Mouse (Mus musculus) limb, embryonic 10.5 days (tissue): ENCODE results near the gene Rpl38. TPM values are rescaled to one million over a fixed set of nuclear protein-coding genes. Genes with fewer than 3 reads are reported as not detected.
A peak's percentile ranks its signal among the peaks of the same experiment; 100 is the strongest.

Source experiments
- DNase-seq: peaks from one replicate; pipeline ENCODE4 v3.0.0-alpha.2; 2017; ENCODE audit warnings: low spot score
- H3K27ac ChIP-seq: fragments of 300-500 bp; sonication (generic); 2 replicates; pipeline ENCODE4 v1.5.1; 2016; ENCODE audit warnings: mild to moderate bottlenecking
- H3K27me3 ChIP-seq: fragments of 300-500 bp; sonication (generic); 2 replicates; pipeline ENCODE4 v1.6.1; 2016; ENCODE audit warnings: low read depth, mild to moderate bottlenecking; ENCODE audit not compliant: poor library complexity, severe bottlenecking
- H3K36me3 ChIP-seq: fragments of 300-500 bp; sonication (generic); 2 replicates; pipeline ENCODE4 v1.6.1; 2016; ENCODE audit warnings: mild to moderate bottlenecking, moderate library complexity
- H3K4me1 ChIP-seq: fragments of 300-500 bp; sonication (generic); 2 replicates; pipeline ENCODE4 v1.6.1; 2016
- H3K4me3 ChIP-seq: fragments of 300-500 bp; sonication (generic); 2 replicates; pipeline ENCODE4 v1.5.1; 2016; ENCODE audit warnings: mild to moderate bottlenecking, moderate library complexity
- H3K9me3 ChIP-seq: fragments of 300-500 bp; sonication (generic); replicated peaks from 2 replicates; pipeline ENCODE4 v1.6.1; 2016; ENCODE audit warnings: mild to moderate bottlenecking
- WGBS: fragments of 180-500 bp; shearing (Covaris S2); methylation state at CpG from one replicate; pipeline ENCODE4 v1.1.7; 2016; 5-methylcytosine and 5-hydroxymethylcytosine counted together
- polyA plus RNA-seq: library from polyadenylated mRNA; unstranded; fragments of >200 nt; fragmentation: Nextera tagmentation; extraction: Ambion mirVana; gene quantifications from 2 replicates; pipeline ENCODE4 v1.2.1, GENCODE M21; 2016

Gene Rpl38
- polyA plus RNA-seq, 1 experiment from 2014 or later: 966 TPM

GRCm38 (mm10) chr11:114675341-114675825 lies 7.1 kb downstream of the Rpl38 start, which contains the start of gene Ttyh2:
Ttyh2 (plus strand) TSS chr11:114675431.
- Histone ChIP-seq H3K36me3 (peaks cover 42% of the 10 kb centered on the region), H3K9me3 (no peaks in the 10 kb centered on the region), H3K27me3 (peaks cover 13% of the 10 kb centered on the region), H3K4me1 (peaks cover 54% of the 10 kb centered on the region), H3K4me3 (peak within 1 kb of the TSS; percentile 70), H3K27ac (peak within 1 kb of the TSS; percentile 83)
- whole genome bisulfite sequencing: under 1% methylated on average over 40 of the region's 40 CpGs
- peak; percentile 90 for DNase-seq

GRCm38 (mm10) chr11:114675826-114676401 lies 7.6 kb downstream of the Rpl38 start:
- Histone ChIP-seq H3K27me3 (peaks cover 13% of the 10 kb centered on the region), H3K4me1 (peaks cover 54% of the 10 kb centered on the region), H3K36me3 (peaks cover 36% of the 10 kb centered on the region), H3K27ac (peak overlapping the region; percentile 83), H3K4me3 (peak overlapping the region; percentile 70), H3K9me3 (no peaks in the 10 kb centered on the region)
- 2% methylated on average over 27 of the region's 27 CpGs for WGBS
- DNase-seq: peak; percentile 64

GRCm38 (mm10) chr11:114676431-114676830 lies 8.1 kb downstream of the Rpl38 start:
- Histone ChIP-seq H3K9me3 (no peaks in the 10 kb centered on the region), H3K27me3 (peaks cover 13% of the 10 kb centered on the region), H3K27ac (peak overlapping the region; percentile 83), H3K4me1 (peaks cover 56% of the 10 kb centered on the region), H3K4me3 (peak overlapping the region; percentile 70), H3K36me3 (peaks cover 31% of the 10 kb centered on the region)
- 8% methylated on average over 14 of the region's 14 CpGs for WGBS
- no peak for DNase-seq

DNA sequence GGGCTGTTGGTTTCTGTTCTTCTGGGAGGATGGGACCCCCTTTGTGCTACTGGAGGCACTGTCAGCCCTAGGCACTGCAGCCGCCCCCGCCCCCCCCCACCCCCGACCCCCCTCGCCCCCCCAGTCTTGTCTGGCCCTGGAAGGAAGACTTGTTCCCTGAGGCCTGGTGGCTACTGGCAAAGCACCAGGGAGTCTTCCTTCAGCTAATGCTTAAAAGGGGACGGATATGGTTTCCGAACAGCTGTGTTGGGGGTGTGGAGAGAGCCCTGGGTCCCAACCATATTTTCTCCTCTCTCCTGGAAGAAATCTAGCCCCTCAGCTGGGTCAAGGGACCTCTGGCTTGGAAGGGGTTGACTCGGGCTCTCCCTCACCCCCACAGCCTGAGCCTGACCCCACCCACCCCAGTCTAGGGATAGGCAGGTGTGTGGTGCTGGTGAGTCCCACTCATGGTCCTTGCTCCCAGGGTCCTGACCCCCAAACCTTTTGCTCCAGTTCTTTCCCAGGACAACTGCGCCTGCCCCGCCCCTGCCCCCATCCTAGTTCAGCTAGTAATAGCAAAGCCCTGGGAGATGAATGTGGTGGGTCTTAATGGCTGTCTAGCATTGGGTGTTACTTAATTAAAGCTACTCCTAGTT lies 8.7 kb downstream of the Rpl38 start:
- Histone ChIP-seq H3K27me3 (peaks cover 13% of the 10 kb centered on the region), H3K4me3 (peak overlapping the region; percentile 70), H3K27ac (peak overlapping the region; percentile 83; the same call in 1 of the 2 replicates), H3K4me1 (peaks cover 56% of the 10 kb centered on the region), H3K36me3 (peaks cover 25% of the 10 kb centered on the region), H3K9me3 (no peaks in the 10 kb centered on the region)
- no peak for DNase-seq
- 46% methylated on average over 9 of the region's 9 CpGs for WGBS

GRCm38 (mm10) chr11:114679582-114679981 lies 11.3 kb downstream of the Rpl38 start:
- DNase-seq: no peak
- Histone ChIP-seq H3K4me1 (peaks cover 52% of the 10 kb centered on the region), H3K9me3 (no peaks in the 10 kb centered on the region), H3K27ac (no peak overlapping the region), H3K27me3 (peaks cover 13% of the 10 kb centered on the region), H3K4me3 (no peak overlapping the region), H3K36me3 (no peaks in the 10 kb centered on the region)
- 80% methylated on average over 8 of the region's 8 CpGs for WGBS

DNA sequence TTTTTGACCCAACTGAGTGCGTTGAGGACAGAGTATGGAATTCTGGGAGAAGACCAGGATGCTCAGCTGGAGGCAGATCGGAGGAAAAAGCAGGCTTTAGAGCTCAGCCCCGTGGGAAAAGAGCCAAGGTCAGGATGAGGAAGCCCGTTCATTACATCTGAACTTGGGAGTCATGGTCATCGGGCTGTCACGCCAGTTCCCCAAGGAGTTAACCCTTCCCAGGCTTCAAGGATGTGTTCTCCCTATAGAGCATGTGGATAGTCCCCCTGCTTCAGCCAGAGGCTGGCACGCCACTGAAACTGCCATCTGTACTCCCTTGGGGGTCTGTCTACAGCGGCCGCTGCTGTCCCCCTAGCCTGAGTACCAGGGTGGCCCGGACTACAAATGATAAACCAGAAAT lies 12.0 kb downstream of the Rpl38 start:
- WGBS: 79% methylated on average over 10 of the region's 10 CpGs
- Histone ChIP-seq H3K36me3 (no peaks in the 10 kb centered on the region), H3K27me3 (peaks cover 13% of the 10 kb centered on the region), H3K27ac (0 out of 2 replicates have a peak overlapping the region, but pooled peaks have one; percentile 50), H3K4me3 (no peak overlapping the region), H3K4me1 (peaks cover 54% of the 10 kb centered on the region), H3K9me3 (no peaks in the 10 kb centered on the region)
- no peak for DNase-seq

DNA sequence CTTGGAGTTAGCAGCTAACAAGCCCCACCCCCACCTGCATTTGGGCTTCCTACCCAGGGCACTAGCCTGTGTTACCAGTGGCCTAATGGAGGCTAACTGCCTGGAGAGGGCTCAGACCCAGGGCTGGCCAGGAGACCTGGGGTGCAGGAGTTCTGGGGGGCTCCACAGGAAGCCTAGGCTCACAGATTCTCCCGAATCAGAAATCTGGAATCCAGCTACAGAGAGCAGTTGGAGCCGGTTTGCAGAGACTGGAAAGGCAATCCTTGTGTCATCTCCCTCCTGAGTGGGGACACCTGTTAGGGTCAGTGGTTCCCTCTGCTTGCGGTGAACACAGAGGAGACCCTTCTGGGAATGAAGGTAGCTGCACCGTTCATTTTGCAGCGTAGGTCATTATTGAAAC lies 12.7 kb downstream of the Rpl38 start:
- no peak for DNase-seq
- peaks cover 12% of the 10 kb centered on the region for H3K27me3 ChIP-seq
- H3K4me3 ChIP-seq: no peak overlapping the region
- peak overlapping the region; percentile 50; the same call in 1 of the 2 replicates for H3K27ac ChIP-seq
- H3K36me3 ChIP-seq: no peaks in the 10 kb centered on the region
- H3K9me3 ChIP-seq: no peaks in the 10 kb centered on the region
- 68% methylated on average over 5 of the region's 5 CpGs for WGBS
- peaks cover 53% of the 10 kb centered on the region for H3K4me1 ChIP-seq

DNA sequence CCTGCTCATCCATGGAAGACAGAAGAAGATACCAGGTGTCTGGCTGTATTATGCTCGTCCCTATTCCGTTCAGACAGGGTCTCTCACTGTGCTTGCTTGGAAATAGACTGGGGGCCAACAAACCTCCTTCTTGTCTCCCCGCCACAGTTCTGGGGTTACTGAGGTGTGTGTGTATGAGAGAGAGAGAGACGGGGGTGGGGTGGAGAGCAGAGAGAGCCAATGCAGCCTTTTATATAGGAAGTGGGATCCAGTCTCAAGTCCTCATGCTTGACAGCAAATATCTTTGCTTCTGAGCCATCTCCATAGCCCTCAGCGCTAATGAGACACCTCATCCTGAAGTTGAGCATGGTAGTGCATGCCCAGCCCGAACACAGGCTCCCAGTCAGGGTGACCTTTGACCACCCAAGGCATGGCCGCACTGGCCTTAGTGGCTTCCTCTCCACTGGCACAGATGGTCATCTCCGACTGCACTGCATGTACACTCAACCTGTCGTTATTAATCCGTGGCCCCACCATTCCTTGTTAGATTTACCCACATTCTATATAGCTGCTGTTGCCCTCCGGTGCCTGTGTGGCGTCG lies 14.1 kb downstream of the Rpl38 start:
- 94% methylated on average over 13 of the region's 13 CpGs for WGBS
- peaks cover 40% of the 10 kb centered on the region for H3K4me1 ChIP-seq
- peak overlapping the region; percentile 28; the same call in 1 of the 2 replicates for H3K27ac ChIP-seq
- H3K27me3 ChIP-seq: no peaks in the 10 kb centered on the region
- H3K9me3 ChIP-seq: no peaks in the 10 kb centered on the region
- DNase-seq: no peak
- no peak overlapping the region for H3K4me3 ChIP-seq
- H3K36me3 ChIP-seq: no peaks in the 10 kb centered on the region

DNA sequence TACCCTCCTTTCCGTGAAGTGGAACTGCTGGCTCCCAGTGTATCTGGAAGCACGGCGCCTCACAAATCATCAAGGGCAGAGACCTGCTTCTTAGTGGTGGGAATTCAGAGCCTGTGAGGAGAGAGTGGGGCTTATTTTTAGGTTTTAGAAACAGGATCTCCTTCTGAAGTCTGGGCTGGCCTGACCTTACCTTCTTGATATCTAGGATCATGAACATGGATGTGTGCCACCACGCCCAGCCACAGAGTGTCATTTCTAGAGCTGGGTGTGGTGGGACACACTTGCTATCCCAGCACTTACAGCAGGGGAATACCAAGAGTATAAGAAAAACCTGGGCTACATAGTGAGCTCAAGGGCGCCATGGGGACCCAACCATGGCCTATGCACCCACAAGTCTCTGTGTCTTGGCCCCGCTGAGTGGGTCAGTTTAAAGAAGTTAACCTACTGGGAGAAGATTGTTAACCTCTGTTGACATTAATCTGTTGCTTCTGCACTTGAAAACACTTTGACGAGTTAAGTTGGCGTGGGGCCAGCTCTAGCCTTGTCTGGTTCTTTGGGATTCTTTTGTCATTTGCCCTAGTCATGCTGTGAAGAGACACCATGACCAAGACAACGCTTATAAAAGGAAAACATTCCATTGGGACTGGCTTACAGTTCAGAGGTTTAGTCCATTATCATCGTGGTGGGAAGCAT lies 14.9 kb downstream of the Rpl38 start:
- Histone ChIP-seq H3K4me1 (peaks cover 44% of the 10 kb centered on the region), H3K4me3 (no peak overlapping the region), H3K27me3 (no peaks in the 10 kb centered on the region), H3K27ac (no peak overlapping the region), H3K36me3 (no peaks in the 10 kb centered on the region), H3K9me3 (no peaks in the 10 kb centered on the region)
- 91% methylated on average over 10 of the region's 10 CpGs for WGBS
- DNase-seq: no peak

GRCm38 (mm10) chr11:114683722-114684621 lies 15.6 kb downstream of the Rpl38 start:
- H3K4me1 ChIP-seq: peaks cover 44% of the 10 kb centered on the region
- WGBS: 68% methylated on average over 20 of the region's 20 CpGs
- H3K27me3 ChIP-seq: no peaks in the 10 kb centered on the region
- H3K36me3 ChIP-seq: no peaks in the 10 kb centered on the region
- DNase-seq: no peak
- H3K4me3 ChIP-seq: no peak overlapping the region; the same call in 1 of the 2 replicates
- no peaks in the 10 kb centered on the region for H3K9me3 ChIP-seq
- H3K27ac ChIP-seq: peak overlapping the region; percentile 66

DNA sequence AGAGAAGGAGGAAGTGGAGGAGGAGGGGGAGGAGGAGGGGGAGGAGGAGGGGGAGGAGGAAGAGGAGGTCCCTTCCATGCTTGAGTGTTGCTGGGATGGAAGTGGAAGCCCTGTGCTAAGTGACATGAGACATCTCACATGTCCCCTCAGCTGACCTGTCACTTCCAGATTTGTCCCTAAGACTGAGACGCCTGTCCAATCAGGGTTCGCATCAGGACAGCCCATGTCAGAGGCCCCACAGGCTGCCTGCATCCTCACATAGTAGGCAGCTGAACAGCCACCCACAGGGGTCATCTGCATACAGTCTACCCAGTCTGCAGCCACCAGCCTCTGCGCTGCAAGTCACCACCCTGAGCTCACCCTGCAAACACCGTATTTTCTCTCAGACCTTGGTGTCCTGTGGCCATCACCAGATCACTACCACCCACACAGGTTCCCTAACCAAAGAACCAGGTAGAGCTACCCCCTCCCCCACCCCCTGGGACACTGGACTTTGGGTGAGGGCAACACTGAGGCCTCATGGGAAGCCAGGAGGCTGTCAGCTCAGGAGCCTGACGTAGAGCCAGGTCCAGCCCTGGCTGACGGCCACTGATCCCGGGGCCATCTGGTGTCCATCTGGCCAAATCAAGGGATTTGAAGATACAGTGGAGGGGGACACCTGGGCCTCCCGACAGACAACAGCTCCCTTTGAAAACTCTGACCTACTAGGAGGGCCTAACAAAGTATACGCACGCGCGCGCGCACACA lies 16.5 kb downstream of the Rpl38 start:
- no peaks in the 10 kb centered on the region for H3K27me3 ChIP-seq
- DNase-seq: no peak
- no peak overlapping the region; the same call in 1 of the 2 replicates for H3K4me3 ChIP-seq
- WGBS: 52% methylated on average over 14 of the region's 14 CpGs
- H3K4me1 ChIP-seq: peaks cover 44% of the 10 kb centered on the region
- peak overlapping the region; percentile 66 for H3K27ac ChIP-seq
- H3K36me3 ChIP-seq: peaks cover under 1% of the 10 kb centered on the region; the same call in 1 of the 2 replicates
- no peaks in the 10 kb centered on the region for H3K9me3 ChIP-seq
